Mouse (Mus musculus): ENCODE measurements around the gene Inpp4a. TPM values are rescaled to one million over a fixed set of nuclear protein-coding genes. Genes with fewer than 3 reads are reported as not detected.
A peak's percentile ranks its signal among the peaks of the same experiment; 100 is the strongest.

Gene Inpp4a
- total and polyA plus RNA-seq, 3 experiments: 1.5 to 7.0 (median 4.0) TPM

DNA sequence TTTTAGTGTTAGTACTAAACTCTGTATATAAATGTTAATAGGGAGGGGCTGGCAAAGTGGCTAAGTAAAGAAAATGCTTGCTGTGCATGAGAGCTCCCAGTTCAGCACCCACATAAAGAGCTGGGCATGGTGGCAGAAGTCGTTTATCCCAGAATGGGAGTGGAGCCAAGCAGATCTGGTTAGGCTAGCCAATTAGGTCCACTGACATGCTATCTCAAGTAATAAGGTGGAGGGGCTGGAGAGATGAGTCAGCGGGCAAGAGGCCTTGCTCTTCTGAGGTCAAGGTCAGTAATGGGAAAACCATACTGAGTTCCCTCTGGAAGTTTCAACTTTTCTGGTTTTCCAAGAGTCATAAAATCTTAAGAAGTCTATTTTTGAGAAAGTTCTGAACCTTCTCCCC is 129.2 kb downstream of the Inpp4a start:
- peak overlapping the region; percentile 38 for H3K9ac ChIP-seq (ENCODE audit: insufficient read depth, low read depth)
- TF ChIP-seq ZMIZ1 (IDR thresholded peaks at IDR 0.05; ENCODE audit: low read depth, low read length): no peak
- TF ChIP-seq E2F4 (IDR thresholded peaks at IDR 0.05; ENCODE audit: insufficient replicate concordance, low read depth, low read length): no peak
- no peak for TF ChIP-seq PAX5 (IDR thresholded peaks at IDR 0.05; ENCODE audit: low read length)
- no peak for TF ChIP-seq ZC3H11A (IDR thresholded peaks at IDR 0.05; ENCODE audit: low read depth, low read length)
- no peak for TF ChIP-seq MAZ (IDR thresholded peaks at IDR 0.05; ENCODE audit: low read depth, low read length)
- TF ChIP-seq MAX (IDR thresholded peaks at IDR 0.05; ENCODE audit: low read length): no peak
- TF ChIP-seq ZKSCAN1 (IDR thresholded peaks at IDR 0.05; ENCODE audit: borderline replicate concordance, low read depth, low read length): no peak
- TF ChIP-seq NELFE (IDR thresholded peaks at IDR 0.05; ENCODE audit: low read depth, low read length): no peak
- no peak for TF ChIP-seq CHD2 (IDR thresholded peaks at IDR 0.05; ENCODE audit: low read length)
- no peak for TF ChIP-seq MXI1 (IDR thresholded peaks at IDR 0.05; ENCODE audit: low read depth, low read length)
- TF ChIP-seq JUND (conservative IDR thresholded peaks at IDR 0.05; ENCODE audit: low read depth, low read length): no peak
- no peak for TF ChIP-seq GABPA (IDR thresholded peaks at IDR 0.05; ENCODE audit: insufficient replicate concordance, low read depth, low read length)
- TF ChIP-seq TCF12 (IDR thresholded peaks at IDR 0.05; ENCODE audit: low read depth, low read length): no peak
- H3K36me3 ChIP-seq (replicated peaks in 1 of 2; ENCODE audit: control insufficient read depth in 1 of 2, insufficient read depth in 1 of 2, low read length in 1 of 2): peaks cover 29 to 65% of the 10 kb centered on the region in 2 experiments
- H3K79me2 ChIP-seq (replicated peaks; ENCODE audit: control insufficient read depth, extremely low read depth, insufficient read depth, poor library complexity, severe bottlenecking): peaks cover 51% of the 10 kb centered on the region
- DNase-seq (ENCODE audit: extremely low read depth): no peak
- peaks cover 10% of the 10 kb centered on the region for H3K9me3 ChIP-seq (replicated peaks; ENCODE audit: low read length)
- peak overlapping the region; percentile 72 for H3K4me2 ChIP-seq (ENCODE audit: insufficient read depth, low read depth, poor library complexity, severe bottlenecking)
- no peak overlapping the region for H3K27ac ChIP-seq (ENCODE audit: insufficient read depth, low read depth)
- in situ Hi-C loops (cut with MboI; ENCODE audit: low pct_ligation_motif_present, low pct_unique_long_range_greater_than_20kb, low sequenced_read_pairs) (no loop called here), dilution Hi-C loops (cut with MboI; ENCODE audit: extremely low pct_ligation_motif_present, extremely low pct_unique_long_range_greater_than_20kb, low sequenced_read_pairs) (no loop called here)
- H3K4me1 ChIP-seq (ENCODE audit: control insufficient read depth in 1 of 2, insufficient read depth in 2 of 2): peaks cover 10 to 49% of the 10 kb centered on the region in 2 experiments
- no peaks in the 10 kb centered on the region for H3K27me3 ChIP-seq (replicated peaks)
- H3K4me3 ChIP-seq (replicated peaks in 1 of 3; ENCODE audit: low read depth in 2 of 3, low read length in 2 of 3, poor library complexity in 1 of 3): peak overlapping the region; percentile 67 to 95 (median 85)

DNA sequence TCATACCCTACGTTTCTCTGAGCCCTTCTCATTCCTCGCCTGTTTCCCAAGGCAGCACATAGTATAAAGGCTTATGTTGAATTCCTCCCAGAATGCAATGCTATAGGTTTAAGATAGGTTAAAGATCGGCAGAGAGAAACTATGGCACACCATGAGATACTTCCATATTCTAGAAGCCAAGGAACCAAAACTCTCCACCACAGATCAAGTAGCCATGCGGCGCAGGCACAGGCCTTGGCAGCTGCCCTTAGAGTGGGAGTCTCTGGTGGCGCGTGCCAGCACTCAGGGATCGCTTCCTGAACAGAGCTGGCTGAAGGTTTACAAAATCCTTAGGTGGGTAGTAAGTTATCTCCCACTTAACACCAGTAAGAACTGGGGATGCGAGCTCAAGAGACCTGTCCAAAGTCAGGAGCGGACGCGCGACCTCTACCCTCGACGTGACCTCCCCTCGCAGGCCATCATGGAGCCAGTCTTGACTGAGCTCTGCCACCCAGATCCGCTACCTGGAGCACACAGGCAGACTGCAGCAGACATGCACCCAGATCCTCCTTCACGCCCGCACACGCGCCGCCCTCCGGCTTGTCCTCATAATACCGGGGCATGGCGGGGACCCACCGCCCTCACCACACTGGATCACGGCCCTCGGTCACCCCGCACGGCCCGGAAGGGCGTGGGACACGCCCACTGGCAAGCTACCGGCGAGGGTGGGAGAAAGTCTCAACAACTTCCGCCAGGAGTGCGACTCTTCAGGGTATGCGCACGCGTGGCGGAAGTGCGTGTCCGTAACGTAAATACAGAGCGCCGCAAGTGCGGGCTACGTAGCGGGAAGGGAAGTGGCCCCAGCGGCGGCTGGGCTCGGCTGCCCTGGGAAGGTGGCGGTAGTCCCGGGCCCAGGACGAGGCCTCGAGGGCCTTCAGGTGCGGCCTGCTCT is 130.0 kb downstream of the Inpp4a start, which contains the start of the genes Coa5 and Unc50:
Gene Coa5 (minus strand): TSS at position 738 of the 931 bp plus-strand sequence.
Gene Unc50 (plus strand): TSS at position 774 of the 931 bp plus-strand sequence.
- DNase-seq (ENCODE audit: extremely low read depth): peak; percentile 95
- Histone ChIP-seq H3K4me1 (ENCODE audit: control insufficient read depth in 1 of 2, insufficient read depth in 2 of 2) (peaks cover 10 to 49% of the 10 kb centered on the region in 2 experiments), H3K79me2 (replicated peaks; ENCODE audit: control insufficient read depth, extremely low read depth, insufficient read depth, poor library complexity, severe bottlenecking) (peaks cover 45% of the 10 kb centered on the region), H3K4me2 (ENCODE audit: insufficient read depth, low read depth, poor library complexity, severe bottlenecking) (peak within 1 kb of the TSS; percentile 92), H3K9me3 (replicated peaks; ENCODE audit: low read length) (peaks cover 4% of the 10 kb centered on the region), H3K9ac (ENCODE audit: insufficient read depth, low read depth) (peak within 1 kb of the TSS; percentile 83), H3K27me3 (replicated peaks) (no peaks in the 10 kb centered on the region), H3K36me3 (replicated peaks in 1 of 2; ENCODE audit: control insufficient read depth in 1 of 2, insufficient read depth in 1 of 2, low read length in 1 of 2) (peaks cover 32 to 62% of the 10 kb centered on the region in 2 experiments), H3K27ac (ENCODE audit: insufficient read depth, low read depth) (peak within 1 kb of the TSS; percentile 40), H3K4me3 (replicated peaks in 1 of 3; ENCODE audit: low read depth in 2 of 3, low read length in 2 of 3, poor library complexity in 1 of 3) (peak within 1 kb of the TSS; percentile 80 to 95 (median 85))
- dilution Hi-C loops (cut with MboI; ENCODE audit: extremely low pct_ligation_motif_present, extremely low pct_unique_long_range_greater_than_20kb, low sequenced_read_pairs) (no loop called here), in situ Hi-C loops (cut with MboI; ENCODE audit: low pct_ligation_motif_present, low pct_unique_long_range_greater_than_20kb, low sequenced_read_pairs) (no loop called here)
- TF ChIP-seq MXI1 (IDR thresholded peaks at IDR 0.05; ENCODE audit: low read depth, low read length) (peak; percentile 97), ZNF384 (IDR thresholded peaks at IDR 0.05; ENCODE audit: low read depth, low read length) (no peak), MAZ (IDR thresholded peaks at IDR 0.05; ENCODE audit: low read depth, low read length) (no peak), MEF2A (IDR thresholded peaks at IDR 0.05; ENCODE audit: borderline replicate concordance, low read depth, low read length) (no peak), ZMIZ1 (IDR thresholded peaks at IDR 0.05; ENCODE audit: low read depth, low read length) (peak; percentile 59), ETS1 (conservative IDR thresholded peaks at IDR 0.05; ENCODE audit: low read depth, low read length) (0 out of 2 replicates have a peak, but pooled peaks have one; percentile 11), BHLHE40 (IDR thresholded peaks at IDR 0.05; ENCODE audit: low read depth, low read length) (peak; percentile 42), NRF1 (IDR thresholded peaks at IDR 0.05; ENCODE audit: low read depth, low read length) (peak; percentile 91), E2F4 (IDR thresholded peaks at IDR 0.05; ENCODE audit: insufficient replicate concordance, low read depth, low read length) (no peak), NELFE (IDR thresholded peaks at IDR 0.05; ENCODE audit: low read depth, low read length) (peak; percentile 76; the same call in 1 of the 2 replicates), TBP (conservative IDR thresholded peaks at IDR 0.05; ENCODE audit: low read depth, low read length) (peak; percentile 82), JUN (IDR thresholded peaks at IDR 0.05; ENCODE audit: insufficient read depth, low read depth, low read length) (no peak), HCFC1 (IDR thresholded peaks at IDR 0.05; ENCODE audit: low read depth, low read length) (peak; percentile 96), UBTF (IDR thresholded peaks at IDR 0.05; ENCODE audit: low read depth, low read length) (peak; percentile 75; the same call in 1 of the 2 replicates), RCOR1 (conservative IDR thresholded peaks at IDR 0.05; ENCODE audit: low read depth, low read length) (no peak), RAD21 (IDR thresholded peaks at IDR 0.05; ENCODE audit: low read depth, low read length) (no peak), ELF1 (IDR thresholded peaks at IDR 0.05; ENCODE audit: low read depth, low read length) (peak; percentile 100), JUND (conservative IDR thresholded peaks at IDR 0.05; ENCODE audit: low read depth, low read length) (no peak), ZC3H11A (IDR thresholded peaks at IDR 0.05; ENCODE audit: low read depth, low read length) (no peak), CHD1 (IDR thresholded peaks at IDR 0.05; ENCODE audit: low read depth, low read length) (no peak), KAT2A (IDR thresholded peaks at IDR 0.05; ENCODE audit: insufficient replicate concordance, low read length) (peak; percentile 97), PAX5 (IDR thresholded peaks at IDR 0.05; ENCODE audit: low read length) (no peak)
